Mouse (Mus musculus) liver, adult 2 months (tissue): Measurements from ENCODE around the gene Bckdhb.

Experiments
- CTCF ChIP-seq: fragments of 200-500 bp; IDR thresholded peaks from 2 replicates; pipeline ENCODE4 v1.5.1; 2011; ENCODE audit warnings: low read depth, low read length, control low read depth
- POLR2A ChIP-seq: fragments of 200-500 bp; IDR thresholded peaks from 2 replicates; pipeline ENCODE4 v1.6.1; 2011; ENCODE audit warnings: low read length, control low read depth; ENCODE audit not compliant: insufficient read depth; ENCODE audit errors: extremely low read depth

GRCm38 (mm10) chr9:84073237-84073636 is 148.3 kb downstream of the Bckdhb start:
- TF ChIP-seq CTCF (no peak), POLR2A (no peak)
